Mouse (Mus musculus) thymus, postnatal 36 days (tissue): Measurements from ENCODE around the gene 2010111I01Rik.

Experiments used
- DNase-seq, 2 experiments: peaks; one replicate each; pipeline ENCODE4 v3.0.0; 2022; ENCODE audit warnings: mixed read lengths in 2 of 2

The 2010111I01Rik gene

GRCm38 (mm10) chr13:63360111-63360885 lies 395.6 kb downstream of the 2010111I01Rik start:
- DNase-seq = no peak

DNA sequence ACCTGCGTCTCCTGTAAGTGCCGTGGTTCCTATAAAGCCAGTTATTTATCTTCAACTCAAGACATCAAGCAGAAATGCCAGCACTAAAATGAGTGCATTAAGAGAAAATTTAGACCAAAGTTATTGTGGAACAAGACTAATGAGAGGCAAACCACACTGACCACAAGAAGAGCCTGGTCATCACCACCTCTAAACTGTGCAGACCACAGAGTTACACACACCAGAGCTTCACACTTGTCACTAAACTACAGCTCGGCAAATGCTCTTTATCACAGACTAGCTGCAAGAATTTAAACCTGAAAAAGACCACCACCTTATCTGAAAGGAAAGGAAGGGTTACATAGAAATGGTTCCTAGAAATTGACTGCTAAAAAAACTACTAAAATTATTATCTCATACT lies 397.1 kb downstream of the 2010111I01Rik start:
- DNase-seq = no peak

DNA sequence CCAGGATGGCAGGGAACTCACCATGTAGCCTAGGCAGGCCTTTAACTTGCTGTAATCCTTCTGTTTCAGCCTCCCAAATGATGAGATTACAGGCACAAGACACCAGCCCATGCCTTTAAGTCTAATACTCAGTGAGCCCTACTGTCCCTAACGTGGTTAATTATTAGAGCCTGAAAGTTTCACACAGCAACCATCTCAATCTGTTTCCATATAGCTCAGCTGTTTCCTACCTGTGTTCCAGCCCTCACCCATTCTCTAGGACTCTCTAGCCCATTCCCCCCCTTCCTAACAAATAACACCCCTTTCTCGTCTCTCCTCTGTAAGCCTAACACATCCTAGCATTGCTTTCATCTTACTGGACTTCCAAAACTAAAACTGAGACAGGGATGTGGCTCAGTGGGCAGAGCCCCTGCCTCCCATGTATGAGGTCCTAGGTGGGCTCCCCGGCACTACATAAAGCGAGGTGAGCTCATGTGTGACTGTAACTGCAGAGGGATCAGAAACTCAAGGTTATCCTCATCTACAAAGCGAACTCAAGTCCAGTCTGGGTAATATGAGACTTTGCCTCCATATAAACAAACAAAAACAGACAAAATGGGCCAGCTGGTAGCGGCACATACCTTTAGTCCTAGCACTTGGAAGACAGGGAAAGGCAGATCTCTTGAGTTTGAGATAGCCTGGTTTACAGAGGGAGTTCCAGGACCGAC lies 408.9 kb downstream of the 2010111I01Rik start:
- no peak for DNase-seq
